Mouse (Mus musculus) brown adipose tissue, adult 24 weeks (tissue): Measurements from ENCODE around the gene Tex45. TPM values are rescaled to one million over a fixed set of nuclear protein-coding genes. Genes with fewer than 3 reads are reported as not detected.

ENCODE experiments used
- H3K27ac ChIP-seq: fragments of 200-500 bp; replicated peaks from 2 replicates; pipeline ENCODE4 v1.5.1; 2012; ENCODE audit warnings: low read depth, mild to moderate bottlenecking, low read length
- H3K4me1 ChIP-seq: fragments of 200-500 bp; 2 replicates; pipeline ENCODE4 v1.6.1; 2012; ENCODE audit warnings: low read length, mixed read lengths; ENCODE audit not compliant: control insufficient read depth, insufficient read depth, insufficient read length
- H3K4me3 ChIP-seq: fragments of 200-500 bp; 2 replicates; pipeline ENCODE4 v1.5.1; 2012; ENCODE audit warnings: low read depth, mild to moderate bottlenecking, low read length, moderate library complexity; ENCODE audit not compliant: insufficient read depth
- polyA plus RNA-seq: library from polyadenylated mRNA; stranded (reverse); fragments of >200 nt; gene quantifications from 2 replicates; pipeline ENCODE4 v1.2.4, GENCODE M21; 2012; ENCODE audit not compliant: missing spikeins, insufficient read depth, insufficient read length

Tex45 gene
- polyA plus RNA-seq, 1 experiment: not detected

GRCm38 (mm10) chr8:3500235-3501090 is 29.8 kb downstream of the Tex45 start, which contains the start of gene Mcoln1:
Mcoln1 (plus strand) TSS chr8:3500457.
- peak within 1 kb of the TSS; percentile 91 for H3K4me3 ChIP-seq
- H3K27ac ChIP-seq: peak within 1 kb of the TSS; percentile 96
- H3K4me1 ChIP-seq: no peaks in the 10 kb centered on the region; the same call in 1 of the 2 replicates

GRCm38 (mm10) chr8:3502217-3502616 is 31.6 kb downstream of the Tex45 start:
- H3K4me3 ChIP-seq: no peak overlapping the region
- no peaks in the 10 kb centered on the region; the same call in 1 of the 2 replicates for H3K4me1 ChIP-seq
- no peak overlapping the region for H3K27ac ChIP-seq

GRCm38 (mm10) chr8:3507979-3508754 is 37.5 kb downstream of the Tex45 start:
- no peak overlapping the region for H3K27ac ChIP-seq
- H3K4me3 ChIP-seq: no peak overlapping the region
- H3K4me1 ChIP-seq: no peaks in the 10 kb centered on the region

- H3K4me1 ChIP-seq: peaks cover 4% of the 10 kb centered on the region; the same call in 1 of the 2 replicates
- H3K27ac ChIP-seq: peak overlapping the region; percentile 71
- peak overlapping the region; percentile 71 for H3K4me3 ChIP-seq
Observed at GRCm38 (mm10) chr8:3514681-3515247, 44.1 kb downstream of the Tex45 start.

GRCm38 (mm10) chr8:3515260-3515671 is 44.6 kb downstream of the Tex45 start, which contains the start of gene Pnpla6:
Pnpla6 (plus strand) TSS chr8:3515384.
- H3K4me3 ChIP-seq: peak within 1 kb of the TSS; percentile 71
- peak within 1 kb of the TSS; percentile 83 for H3K27ac ChIP-seq
- peaks cover 4% of the 10 kb centered on the region; the same call in 1 of the 2 replicates for H3K4me1 ChIP-seq

- peak overlapping the region; percentile 83 for H3K27ac ChIP-seq
- H3K4me3 ChIP-seq: peak overlapping the region; percentile 71
- peaks cover 4% of the 10 kb centered on the region; the same call in 1 of the 2 replicates for H3K4me1 ChIP-seq
Observed at GRCm38 (mm10) chr8:3515771-3516417, 45.2 kb downstream of the Tex45 start.

- Histone ChIP-seq H3K27ac (peak overlapping the region; percentile 83), H3K4me1 (peaks cover 4% of the 10 kb centered on the region; the same call in 1 of the 2 replicates), H3K4me3 (peak overlapping the region; percentile 71)
Observed at GRCm38 (mm10) chr8:3516450-3517116, 45.9 kb downstream of the Tex45 start.

- Histone ChIP-seq H3K4me1 (peaks cover 4% of the 10 kb centered on the region; the same call in 1 of the 2 replicates), H3K4me3 (peak overlapping the region; percentile 71), H3K27ac (peak overlapping the region; percentile 83)
Observed at GRCm38 (mm10) chr8:3517117-3517495, 46.4 kb downstream of the Tex45 start.

GRCm38 (mm10) chr8:3522007-3522697 is 51.5 kb downstream of the Tex45 start:
- H3K4me1 ChIP-seq: peaks cover 4% of the 10 kb centered on the region; the same call in 1 of the 2 replicates
- no peak overlapping the region for H3K27ac ChIP-seq
- H3K4me3 ChIP-seq: no peak overlapping the region

- no peak overlapping the region for H3K4me3 ChIP-seq
- no peak overlapping the region for H3K27ac ChIP-seq
- no peaks in the 10 kb centered on the region for H3K4me1 ChIP-seq
Observed at GRCm38 (mm10) chr8:3530816-3531215, 60.2 kb downstream of the Tex45 start.

- Histone ChIP-seq H3K27ac (no peak overlapping the region), H3K4me3 (no peak overlapping the region)
Observed at GRCm38 (mm10) chr8:3531936-3532335, 61.3 kb downstream of the Tex45 start.

GRCm38 (mm10) chr8:3536053-3536841 is 65.6 kb downstream of the Tex45 start:
- H3K4me3 ChIP-seq: no peak overlapping the region
- no peak overlapping the region for H3K27ac ChIP-seq
- no peaks in the 10 kb centered on the region for H3K4me1 ChIP-seq

More at GRCm38 (mm10) chr8:3531936-3532335, 61.3 kb downstream of the Tex45 start:
- no peaks in the 10 kb centered on the region for H3K4me1 ChIP-seq
